Mouse (Mus musculus) C2C12 (cell line): Measurements from ENCODE around the gene Tbc1d1.

Source experiments
- CTCF ChIP-seq: IDR thresholded peaks from one replicate; pipeline ENCODE4 v1.5.1; 2011; ENCODE audit not compliant: control insufficient read depth, insufficient read depth, insufficient read length
- MAX ChIP-seq: IDR thresholded peaks from one replicate; pipeline ENCODE4 v1.6.1; 2011; ENCODE audit warnings: mild to moderate bottlenecking, control low read depth
- MYOD1 ChIP-seq: IDR thresholded peaks from one replicate; pipeline ENCODE4 v1.6.1; 2011; ENCODE audit warnings: low read depth; ENCODE audit not compliant: control insufficient read depth, insufficient read length

DNA sequence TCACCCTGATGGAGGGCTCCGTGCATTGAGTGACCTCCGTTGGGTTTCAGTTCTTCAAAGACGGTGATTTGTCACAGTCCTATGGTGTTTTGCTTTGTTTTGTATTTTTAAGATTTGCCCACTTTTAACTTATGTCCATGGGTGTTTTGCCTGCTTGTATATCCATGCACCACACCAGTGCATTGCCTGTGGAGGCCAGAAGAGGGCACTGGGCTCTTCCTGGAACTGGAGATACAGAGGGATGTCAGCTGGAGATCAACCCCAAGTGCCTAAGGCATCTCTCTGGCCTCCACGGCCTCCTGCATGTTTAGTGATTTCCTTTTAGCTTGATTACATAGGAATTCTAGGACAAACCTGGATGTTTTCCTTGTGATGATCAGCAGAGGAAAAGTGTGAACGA is 19.8 kb upstream of the Tbc1d1 start:
- TF ChIP-seq MAX = no peak
- peak; percentile 1 for TF ChIP-seq CTCF
- no peak for TF ChIP-seq MYOD1
